Mouse (Mus musculus) lung, postnatal 0 days (tissue): Measurements from ENCODE around the gene Cflar.
A peak's percentile ranks its signal among the peaks of the same experiment; 100 is the strongest.

Experiments
- CTCF ChIP-seq: IDR thresholded peaks from 2 replicates; pipeline ENCODE4 v1.5.1; 2016; ENCODE audit warnings: antibody characterized with exemption, mild to moderate bottlenecking
- EP300 ChIP-seq: IDR thresholded peaks from 2 replicates; pipeline ENCODE4 v1.6.1; 2016; ENCODE audit warnings: antibody characterized with exemption, mild to moderate bottlenecking, control low read depth

DNA sequence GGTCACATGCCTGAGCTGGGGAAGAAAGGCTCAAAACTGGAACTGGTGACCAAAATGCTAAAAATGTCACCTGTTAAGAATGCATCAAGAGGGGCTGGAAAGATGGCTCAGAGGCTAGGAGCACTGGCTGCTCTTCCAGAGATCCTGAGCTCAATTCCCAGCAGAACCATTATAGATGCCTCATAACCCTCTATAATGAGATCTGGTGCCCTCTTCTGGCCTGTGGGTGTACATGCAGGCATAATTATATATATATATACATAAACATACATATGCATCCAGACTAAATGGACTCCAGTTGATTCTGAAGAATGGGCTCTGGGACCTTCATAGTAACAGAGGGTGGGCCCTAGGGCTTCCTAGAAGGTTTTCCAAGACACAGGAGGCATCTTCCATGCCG is 33.7 kb upstream of the Cflar start:
- TF ChIP-seq CTCF, result peak; percentile 72
- TF ChIP-seq EP300, result no peak
